In genomic region chr3:133403849-133404248, GRCm38 (mm10) we compare ENCODE assay signal across 15 mouse cellular contexts.
"Had no signal": no experiment of that assay in that cellular context is flagged by ENCODE, and none has a peak within 500 bp of the region (broad histone marks: within the 10 kb centered on the region; RNA-seq: fewer than 3 reads in every experiment).

No protein-coding gene starts in this region.

- H3K4me1 ChIP-seq: neural tube, embryonic 15.5 days; stomach, embryonic 15.5 days had no signal

- H3K9ac ChIP-seq: neural tube, embryonic 15.5 days; stomach, embryonic 15.5 days had no signal

- H3K27ac ChIP-seq: neural tube, embryonic 15.5 days; stomach, embryonic 15.5 days; stomach, postnatal 0 days had no signal

- H3K36me3 ChIP-seq: neural tube, embryonic 15.5 days; stomach, embryonic 15.5 days had no signal

- H3K9me3 ChIP-seq: neural tube, embryonic 15.5 days; stomach, embryonic 15.5 days had no signal

- H3K4me3 ChIP-seq: neural tube, embryonic 15.5 days; stomach, embryonic 15.5 days had no signal

- DNase-seq: retina, postnatal 1 day; right cerebral cortex, adult 18-20 months; right cerebral cortex, postnatal 14 days; right cerebral cortex, postnatal 25 days; right cerebral cortex, postnatal 4 days; spleen, adult 18-20 months; thymus, adult 18-20 months; thymus, adult 2 months; thymus, postnatal 14 days; thymus, postnatal 25 days; thymus, postnatal 36 days; thymus, postnatal 4 days had no signal

- H3K27me3 ChIP-seq: neural tube, embryonic 15.5 days; stomach, embryonic 15.5 days had no signal

- H3K4me2 ChIP-seq: neural tube, embryonic 15.5 days; stomach, embryonic 15.5 days had no signal
